Mouse (Mus musculus) left cerebral cortex, postnatal 10 days (tissue): ENCODE data around the gene Abhd6. TPM values are rescaled to one million over a fixed set of nuclear protein-coding genes. Genes with fewer than 3 reads are reported as not detected.
A peak's percentile ranks its signal among the peaks of the same experiment; 100 is the strongest.
"Not testable (repeated sequence)": the region's sequence is repeated elsewhere in the genome, so short reads cannot be mapped to it uniquely, and the experiment has no call there.

ENCODE experiments used
- DNase-seq, 2 experiments: peaks; one replicate each; pipeline ENCODE4 v3.0.0; 2021 to 2022; ENCODE audit warnings: low spot score in 2 of 2, mixed read lengths in 1 of 2; ENCODE audit errors: extremely low spot score in 1 of 2
- intact Hi-C: fragments of 180-260 bp; cut with DNase I; formaldehyde crosslinking; loops from one replicate; pipeline ENCODE4 v1.15.1; 2025
- total RNA-seq, 2 experiments: library from RNA; stranded (reverse); gene quantifications; 2 replicates each; pipeline ENCODE4 v1.2.3; 2021

Abhd6 gene
- total RNA-seq, 2 experiments from 2014 or later, result 51.8 to 52.3 TPM

DNA sequence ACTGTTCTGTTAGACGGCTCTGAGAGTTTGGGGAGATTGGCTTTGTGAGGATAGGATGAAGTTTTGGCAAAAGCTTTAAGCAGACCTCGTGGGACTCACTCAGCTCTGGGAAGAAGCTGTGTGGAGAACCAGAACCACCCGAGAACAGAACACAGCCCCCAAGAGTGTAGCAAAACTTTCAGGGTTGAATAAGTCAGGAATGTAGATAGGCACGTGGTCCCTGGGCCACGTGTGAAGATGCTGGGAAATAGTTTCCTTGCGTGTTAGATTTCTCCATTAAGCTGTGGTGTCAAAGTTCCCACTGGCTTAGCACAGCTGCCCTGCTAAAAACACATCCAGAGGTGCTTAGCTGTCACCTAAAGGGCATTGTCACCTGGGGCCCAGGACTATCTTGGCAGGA, 10.5 kb upstream of the Abhd6 start:
- DNase-seq, result no peak
- intact Hi-C loops, result no loop called here

DNA sequence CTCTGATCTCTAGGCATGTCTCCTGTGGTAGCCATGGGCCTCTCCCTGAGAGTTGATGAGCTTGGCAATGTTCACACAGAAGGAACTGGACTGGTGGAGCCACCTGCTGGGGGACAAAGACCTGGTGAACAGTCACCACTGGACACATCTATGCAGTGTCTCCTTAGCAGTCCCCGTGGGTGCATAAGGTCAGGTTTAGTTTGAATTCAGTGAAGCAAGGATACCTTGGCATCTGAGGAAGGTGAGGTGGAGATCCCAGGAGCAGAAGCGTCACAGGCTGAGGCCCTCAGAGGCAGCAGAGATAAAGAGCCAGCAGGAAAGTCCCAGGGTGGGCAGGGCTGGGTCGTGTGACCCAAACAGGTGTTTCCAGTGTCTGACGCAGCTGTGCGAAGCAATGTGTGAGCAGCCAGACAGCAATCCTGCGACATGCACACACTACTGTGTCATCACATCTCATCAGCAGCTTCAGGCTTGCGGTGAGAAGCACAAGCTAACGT, 8.4 kb upstream of the Abhd6 start, which contains the start of gene Dnase1l3:
Gene Dnase1l3 (minus strand): TSS at position 303 of the 497 bp plus-strand sequence.
- DNase-seq, result peak in 1 of 2 experiments; percentile 64
- intact Hi-C loops, result no loop called here

DNA sequence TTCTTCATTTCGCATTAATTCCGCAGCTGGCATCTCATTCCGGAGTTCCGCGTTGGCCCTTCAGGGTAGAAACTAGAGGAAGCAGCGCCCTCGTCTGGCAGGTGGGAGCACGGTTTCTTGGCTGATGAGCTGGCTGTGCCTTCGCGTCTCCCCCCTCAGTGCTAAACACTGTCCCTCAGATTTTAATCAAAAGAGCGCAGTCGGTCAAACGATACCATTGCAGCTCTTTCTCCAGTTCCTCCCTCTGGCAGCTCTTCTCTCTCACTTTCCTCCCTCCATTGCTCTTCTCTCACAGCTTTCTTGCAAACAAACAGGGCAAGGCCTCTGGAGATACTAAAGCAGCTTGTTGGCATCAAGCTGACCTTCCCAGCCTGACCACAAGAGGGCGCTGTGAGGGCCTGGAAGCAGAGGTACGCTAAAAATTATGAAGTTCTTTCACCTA, 5.4 kb upstream of the Abhd6 start:
- DNase-seq, result peak; percentile 80 to 92
- intact Hi-C loops, result no loop called here

DNA sequence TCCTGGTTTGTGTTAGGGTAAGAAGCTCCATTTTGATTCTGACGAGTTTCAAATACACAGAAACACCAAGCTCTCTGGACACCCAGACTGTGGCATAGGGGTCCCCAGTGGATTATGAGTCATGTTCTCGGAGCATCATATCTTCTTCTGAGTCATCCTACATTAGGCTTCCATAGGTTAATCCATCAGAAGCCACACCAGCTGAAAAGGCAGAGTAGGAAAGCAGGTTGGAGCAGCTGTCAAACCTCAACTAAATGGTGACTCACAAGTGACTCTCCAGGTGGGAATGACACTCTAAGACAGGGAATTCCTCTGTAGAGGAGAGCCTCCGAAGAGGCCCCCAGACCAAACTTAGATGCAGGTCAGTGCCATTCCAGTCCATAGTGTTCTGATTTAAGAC, 3.7 kb upstream of the Abhd6 start:
- intact Hi-C loops, result no loop called here
- no peak for DNase-seq

DNA sequence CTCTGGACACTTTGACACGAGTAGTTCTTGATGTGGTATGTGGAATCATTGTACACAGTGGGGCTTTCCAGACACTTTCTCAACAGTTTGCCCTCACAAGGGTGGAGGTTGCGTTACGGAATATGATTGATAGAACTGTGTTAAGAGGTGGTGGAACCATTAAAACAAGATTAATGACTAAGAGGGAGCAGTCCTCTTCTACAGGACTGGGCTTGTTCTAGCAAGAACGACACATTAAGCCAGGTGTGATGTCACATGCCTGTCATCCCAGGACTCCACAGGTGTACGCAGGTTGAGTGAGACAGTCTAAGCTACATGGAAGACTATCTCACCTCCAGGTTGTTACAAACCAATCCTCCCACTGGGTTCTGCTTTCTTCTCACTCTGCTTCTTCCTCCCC, 3.3 kb upstream of the Abhd6 start:
- DNase-seq, result no peak
- intact Hi-C loops, result no loop called here

DNA sequence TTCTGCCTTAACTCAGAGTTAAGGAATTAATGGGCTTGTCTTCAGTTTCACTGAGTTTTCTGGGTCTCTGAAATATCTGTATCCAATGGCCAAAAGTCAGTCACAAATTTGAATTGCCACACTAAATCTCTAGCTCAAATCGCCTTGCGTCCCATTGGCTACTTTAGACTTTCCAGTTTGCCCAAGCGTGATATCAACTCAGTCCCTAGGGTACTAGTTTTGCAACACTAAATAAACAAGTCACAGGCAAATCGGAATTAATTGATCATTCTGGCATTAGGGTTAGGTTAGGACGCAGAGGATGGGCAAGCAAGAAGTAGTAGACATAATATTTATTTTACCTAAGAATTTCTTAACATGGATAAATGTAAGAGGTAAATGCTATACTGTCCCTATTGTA, 2.5 kb upstream of the Abhd6 start:
- intact Hi-C loops, result no loop called here
- no peak for DNase-seq

DNA sequence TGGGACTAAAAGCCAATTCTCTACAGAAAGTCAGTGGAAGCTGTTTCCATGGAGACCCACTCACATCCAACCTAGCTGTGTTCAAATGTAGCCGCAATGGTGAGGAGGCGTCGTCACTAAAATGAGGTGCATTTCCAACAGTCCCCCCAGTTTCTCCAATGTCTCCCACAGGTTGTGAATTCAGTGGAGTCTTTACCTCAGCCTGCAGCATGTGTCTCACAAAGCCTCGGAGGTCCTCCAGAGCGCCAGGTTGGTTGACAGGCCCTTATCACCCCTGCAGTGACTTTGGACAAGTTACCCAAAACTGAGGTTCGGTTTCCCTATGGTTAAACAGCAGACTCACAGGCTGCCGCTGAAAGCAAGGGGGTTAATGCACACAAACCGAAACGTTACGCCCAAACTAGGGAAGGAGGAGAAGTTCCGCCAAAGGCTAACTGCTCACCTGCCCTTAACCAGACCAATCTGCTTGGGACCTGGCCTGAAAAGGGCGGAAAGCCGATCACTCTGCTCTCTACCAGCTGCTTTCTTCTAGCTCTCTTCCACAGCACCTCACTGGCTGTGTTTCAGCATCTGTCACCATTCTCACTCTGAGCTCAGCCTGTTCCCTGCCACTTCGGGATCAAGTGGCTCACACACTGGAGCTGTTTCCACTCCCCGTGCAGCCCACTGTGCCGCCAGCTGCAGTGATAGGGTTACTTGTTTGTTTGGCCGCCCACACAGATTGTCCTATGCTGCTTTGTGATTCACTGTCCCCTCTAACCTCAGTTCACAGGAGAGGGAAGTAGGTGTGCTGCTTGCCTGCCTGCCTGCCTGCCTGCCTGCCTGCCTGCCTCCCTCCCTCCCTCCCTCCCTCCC, 1.6 kb upstream of the Abhd6 start:
- peak in 1 of 2 experiments; percentile 47 for DNase-seq
- intact Hi-C loops, result no loop called here

DNA sequence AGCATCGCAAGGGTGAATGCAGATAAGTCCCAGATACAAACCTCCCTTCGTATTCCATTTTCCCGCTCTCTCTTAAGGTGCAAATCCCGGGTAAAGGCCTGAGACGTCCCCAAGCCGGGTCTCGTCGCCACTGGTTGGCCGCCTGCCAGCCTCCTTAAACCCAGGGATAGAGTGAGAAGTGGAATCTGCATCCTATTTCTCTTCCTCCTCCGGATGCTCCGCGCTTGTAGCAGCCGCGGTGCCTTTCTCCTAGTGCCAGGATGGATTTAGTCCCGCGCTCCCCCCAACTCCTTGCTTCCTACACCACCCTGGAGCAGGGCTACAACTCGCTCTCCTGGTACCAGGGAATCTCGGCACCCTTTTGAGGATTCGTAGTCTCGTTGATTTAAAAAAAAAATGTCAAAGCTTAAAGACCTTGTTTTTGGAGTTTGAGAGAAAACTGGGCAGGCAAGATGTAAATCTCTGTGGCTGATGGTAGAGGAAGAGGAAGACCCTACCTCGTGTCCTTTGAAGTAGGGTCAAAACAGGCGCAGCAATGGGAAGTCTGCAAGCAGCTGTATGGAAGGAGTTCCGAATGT, 480 bp downstream of the Abhd6 start:
- intact Hi-C loops, result loop anchor here (2.0 kb wide), 1 partner anchor 38 kb away; no protein-coding TSS in a partner anchor
- peak; percentile 52 to 78 for DNase-seq

DNA sequence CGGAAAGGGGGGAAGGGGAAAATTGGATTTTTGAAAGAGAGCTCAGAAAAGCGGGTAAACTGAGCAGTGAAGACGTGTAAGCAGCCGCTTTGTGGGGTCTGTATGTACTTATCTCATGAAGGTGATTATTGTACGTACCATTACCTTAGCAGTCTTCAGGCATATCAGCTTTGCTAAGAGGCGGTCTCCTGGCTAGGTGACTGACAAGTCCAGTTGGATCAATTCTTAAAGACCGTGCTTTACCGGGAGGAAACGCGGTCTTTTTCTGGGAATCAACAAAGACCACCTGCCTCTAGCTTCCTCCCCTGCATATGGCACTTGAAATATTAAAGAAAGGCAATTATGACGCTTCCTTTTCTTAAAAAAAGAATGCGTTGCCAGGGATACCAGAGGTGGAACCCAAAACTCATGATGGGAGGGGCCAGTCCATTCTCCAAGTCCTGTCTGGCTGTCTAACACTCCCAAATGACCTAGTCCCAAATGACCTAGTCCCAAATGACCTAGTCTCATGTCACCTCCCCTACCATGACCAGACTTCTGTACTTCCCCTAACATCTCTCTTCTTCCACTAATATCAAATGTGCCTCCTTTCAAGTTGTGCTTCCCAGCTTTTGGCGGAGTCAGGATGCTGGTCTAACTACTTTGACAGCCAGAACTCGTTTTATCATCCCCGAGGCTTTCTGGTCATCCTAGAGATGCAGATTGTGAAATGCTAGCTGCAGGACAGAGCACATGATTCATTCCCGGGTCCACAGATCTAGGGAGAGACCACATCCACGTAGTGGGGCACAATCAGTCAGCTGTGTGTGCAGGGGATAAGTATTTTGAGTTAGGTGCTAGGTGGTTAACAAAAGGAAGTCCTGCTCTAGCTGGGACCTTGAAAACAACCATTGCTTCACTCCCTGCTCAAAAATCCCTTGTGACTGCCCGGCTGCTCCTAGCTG, 1.3 kb downstream of the Abhd6 start:
- DNase-seq, result no peak
- intact Hi-C loops, result loop anchor here (2.0 kb wide), 1 partner anchor 39 kb away; no protein-coding TSS in a partner anchor

DNA sequence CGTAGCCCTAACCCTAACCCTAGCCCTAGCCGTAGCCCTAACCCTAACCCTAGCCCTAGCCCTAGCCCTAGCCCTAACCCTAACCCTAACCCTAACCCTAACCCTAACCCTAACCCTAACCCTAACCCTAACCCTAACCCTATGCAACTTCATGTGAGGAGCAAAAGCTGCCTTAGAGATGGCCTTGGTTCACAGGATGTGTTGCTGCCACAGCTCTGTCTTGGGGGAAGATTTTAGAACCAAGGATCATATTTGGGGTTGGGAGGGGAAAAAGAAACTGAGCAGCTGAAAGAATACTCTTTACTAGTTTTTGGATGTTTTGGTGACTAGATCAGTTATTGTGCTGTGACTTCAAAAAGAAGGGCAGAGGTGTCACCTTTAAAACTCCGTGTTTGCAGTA, 3.4 kb downstream of the Abhd6 start:
- DNase-seq, result not testable (repeated sequence)

DNA sequence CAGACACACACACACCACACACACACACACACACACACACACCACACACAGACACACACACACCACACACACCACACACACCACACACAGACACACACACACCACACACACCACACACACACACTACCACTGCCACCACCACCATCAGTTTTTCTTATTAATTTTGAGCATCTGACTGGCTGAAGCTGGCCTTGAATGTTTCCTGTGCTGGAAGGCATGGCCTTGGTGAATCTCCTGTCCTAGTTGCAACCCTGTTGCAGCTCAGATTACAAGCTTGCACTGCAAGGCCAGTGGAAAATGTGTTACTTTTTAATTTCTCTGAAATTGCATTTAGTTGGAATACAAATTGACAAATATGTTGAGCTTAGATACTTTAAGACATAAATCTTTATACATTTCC, 4.4 kb downstream of the Abhd6 start:
- intact Hi-C loops, result loop anchor here (5.0 kb wide), 1 partner anchor 35 kb away; no protein-coding TSS in a partner anchor
- no peak for DNase-seq

More for the DNA sequence above, 3.4 kb downstream of the Abhd6 start:
- intact Hi-C loops, result loop anchor here (5.0 kb wide), 1 partner anchor 36 kb away; no protein-coding TSS in a partner anchor

DNA sequence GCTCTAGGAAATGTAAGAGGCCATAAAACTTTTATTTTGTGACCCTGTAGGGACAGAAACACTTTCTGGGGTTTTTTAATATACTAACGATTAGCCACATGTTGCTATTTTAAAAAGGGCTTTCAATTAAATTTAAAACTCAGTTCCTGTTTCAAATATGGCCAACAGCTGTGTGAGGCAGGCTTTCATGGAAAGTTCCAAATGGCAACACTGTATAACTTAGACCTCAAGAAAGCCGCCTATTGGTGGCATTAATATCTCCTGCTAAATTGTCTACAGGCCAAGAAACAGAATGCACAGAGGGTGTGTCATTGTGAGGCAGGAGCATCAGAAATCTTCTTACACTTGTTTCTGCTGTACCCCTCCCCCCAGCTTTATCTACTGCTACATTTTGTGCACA, 4.8 kb downstream of the Abhd6 start:
- intact Hi-C loops, result loop anchor here (5.0 kb wide), 1 partner anchor 35 kb away; no protein-coding TSS in a partner anchor
- DNase-seq, result no peak

DNA sequence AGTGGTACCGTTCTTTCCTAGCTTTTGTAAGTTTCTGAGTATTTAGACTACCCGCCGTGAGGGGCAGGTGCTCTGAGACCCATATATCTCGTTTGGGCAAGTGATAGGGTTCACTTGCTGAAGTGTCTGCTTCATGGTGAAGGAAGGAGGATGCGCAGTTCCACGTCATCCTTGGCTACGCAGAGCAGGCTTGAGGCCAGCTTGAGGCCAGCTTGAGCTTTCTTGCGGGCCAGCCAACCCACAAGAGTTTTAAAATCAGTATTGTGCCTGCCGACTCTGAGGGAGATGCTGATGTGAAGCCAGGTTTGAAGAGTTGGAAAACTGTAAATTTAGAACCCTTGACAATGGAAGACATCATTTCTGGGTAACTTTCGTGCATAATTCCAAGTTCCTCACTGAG, 5.2 kb downstream of the Abhd6 start:
- intact Hi-C loops, result loop anchor here (5.0 kb wide), 1 partner anchor 34 kb away; no protein-coding TSS in a partner anchor
- DNase-seq, result peak in 1 of 2 experiments; percentile 34

DNA sequence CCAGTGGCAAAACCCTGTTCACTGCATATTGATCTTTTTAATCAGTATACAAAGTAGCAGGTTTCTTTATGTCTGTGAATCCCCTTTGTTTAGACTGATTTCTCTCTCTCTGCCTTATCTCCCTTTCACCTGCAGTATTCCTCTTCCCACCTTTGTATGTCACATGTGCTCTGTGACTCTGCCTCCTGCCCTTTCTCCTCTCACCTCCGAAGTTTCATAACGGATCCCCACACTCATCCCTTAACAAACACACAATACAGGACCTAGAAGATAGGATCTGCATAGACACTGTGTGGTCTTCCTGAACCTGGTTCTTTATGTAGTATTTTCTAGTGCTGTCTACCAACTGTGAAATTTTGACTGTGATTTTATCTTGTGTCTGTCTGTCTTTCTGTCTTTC, 8.6 kb downstream of the Abhd6 start:
- no peak for DNase-seq
- intact Hi-C loops, result no loop called here

DNA sequence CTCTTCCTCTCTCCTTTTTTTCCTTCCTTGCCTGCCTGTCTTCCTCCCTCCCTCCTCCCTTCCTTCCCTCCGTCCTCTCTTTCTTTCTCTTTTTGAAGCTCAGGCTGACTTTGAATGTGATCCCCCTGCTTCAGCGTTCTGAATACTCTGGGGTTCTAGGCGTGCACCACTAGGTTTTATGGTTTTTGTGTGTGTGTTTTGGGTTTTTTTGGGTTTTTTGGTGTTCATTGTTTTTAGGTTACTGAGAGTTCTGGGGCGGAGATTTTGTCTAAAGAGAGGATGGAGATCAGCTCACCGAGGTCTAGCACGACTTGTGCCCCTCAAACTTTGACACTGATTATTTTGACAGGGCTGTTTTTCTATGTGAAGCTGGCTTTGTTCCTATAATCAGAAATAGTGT, 9.2 kb downstream of the Abhd6 start:
- intact Hi-C loops, result no loop called here
- DNase-seq, result no peak

DNA sequence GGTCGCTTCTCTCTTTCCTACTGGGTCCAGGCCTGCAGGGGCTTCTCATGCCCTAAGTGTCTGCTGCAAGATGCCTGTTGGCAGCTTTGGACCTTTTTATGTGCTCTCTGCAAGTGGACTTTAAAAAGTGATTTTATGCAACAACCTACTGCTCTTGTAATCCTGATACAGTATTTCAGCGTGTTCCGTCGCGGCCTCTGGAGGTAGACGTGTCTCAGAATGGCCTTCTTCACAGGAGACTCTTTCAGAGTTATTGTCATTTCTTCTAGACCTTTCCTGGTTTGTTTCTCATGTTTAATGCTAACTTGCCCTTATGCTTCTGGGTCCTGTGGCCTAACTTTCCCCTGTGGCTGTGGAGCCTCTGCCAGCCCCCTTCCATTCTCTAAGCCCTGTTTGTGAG, 13.1 kb downstream of the Abhd6 start:
- intact Hi-C loops, result no loop called here
- no peak for DNase-seq

DNA sequence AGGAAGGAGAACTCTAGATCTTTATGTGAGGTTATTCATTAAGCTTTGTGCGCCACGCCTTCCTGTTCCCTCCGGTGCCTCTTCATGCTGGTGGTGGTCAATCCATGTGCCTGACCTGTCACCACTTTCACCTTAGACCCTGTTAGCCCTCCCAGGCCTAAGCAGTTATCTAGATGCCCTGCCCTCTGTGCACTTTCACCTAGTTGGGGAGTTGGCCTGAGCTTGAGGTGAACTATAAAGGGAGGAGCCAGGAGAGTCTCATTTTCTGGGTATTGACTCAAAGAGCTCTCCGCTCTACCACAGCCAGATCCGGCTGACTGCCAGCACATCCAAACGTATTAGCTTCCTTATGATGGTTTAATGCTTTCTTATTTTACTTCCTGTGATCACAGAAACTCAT, 13.6 kb downstream of the Abhd6 start:
- intact Hi-C loops, result no loop called here
- DNase-seq, result peak in 1 of 2 experiments; percentile 43

DNA sequence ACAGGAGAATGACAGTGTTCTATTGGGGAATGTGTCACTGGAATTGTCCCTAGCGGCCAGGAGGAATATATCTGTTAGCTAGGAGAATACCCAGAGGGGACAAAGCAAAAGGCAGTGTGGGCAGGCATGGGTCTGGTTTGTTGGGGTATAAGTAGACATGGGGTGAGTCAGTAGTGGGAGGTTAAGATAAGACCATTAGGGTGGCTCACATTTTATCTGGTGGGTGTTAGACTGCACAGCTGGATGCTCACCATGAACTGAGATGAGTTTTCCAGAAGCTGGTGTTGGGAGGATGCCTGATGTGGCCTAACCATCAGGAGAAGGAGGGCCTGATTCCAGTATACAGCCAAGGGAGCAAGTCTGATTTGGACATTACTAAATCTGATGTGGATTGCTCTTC, 14.2 kb downstream of the Abhd6 start:
- intact Hi-C loops, result no loop called here
- no peak for DNase-seq

DNA sequence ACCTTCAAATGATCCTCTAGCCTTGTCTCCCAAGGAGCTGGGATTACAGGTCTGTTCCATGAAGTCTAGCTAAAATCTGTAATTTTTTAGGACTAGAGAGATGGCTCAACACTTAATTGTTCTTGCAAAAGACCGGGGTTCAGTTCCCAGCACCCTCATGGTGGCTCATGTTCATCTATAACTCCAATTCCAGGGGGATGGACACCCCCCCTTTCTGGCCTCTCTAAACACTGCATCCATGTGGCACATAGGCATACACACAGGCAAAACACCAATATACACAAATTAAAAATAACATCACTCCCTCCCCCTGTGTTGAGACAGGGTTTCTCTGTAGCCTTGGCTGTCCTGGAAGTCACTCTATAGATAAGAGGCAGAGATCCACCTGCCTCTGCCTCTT, 17.3 kb downstream of the Abhd6 start:
- DNase-seq, result no peak
- intact Hi-C loops, result no loop called here
